Mouse (Mus musculus): Measurements from ENCODE around the gene Cnn3. TPM values are rescaled to one million over a fixed set of nuclear protein-coding genes. Genes with fewer than 3 reads are reported as not detected.

Gene Cnn3
- total and polyA plus RNA-seq, 3 experiments, result 37.8 to 45.4 (median 40.2) TPM

GRCm38 (mm10) chr3:121437996-121438395, 11.7 kb downstream of the Cnn3 start:
- no peak overlapping the region for H3K4me3 ChIP-seq
- DNase-seq, result no peak
- 32% methylated on average over 7 of the region's 7 CpGs for WGBS
- no peaks in the 10 kb centered on the region for H3K27me3 ChIP-seq (ENCODE audit: control insufficient read depth, insufficient read depth, low read length)
- H3K36me3 ChIP-seq (ENCODE audit: control insufficient read depth, insufficient read depth, low read length), result peaks cover 11% of the 10 kb centered on the region; the same call in 1 of the 2 replicates
- no peaks in the 10 kb centered on the region; the same call in none of the 2 replicates for H3K79me2 ChIP-seq (replicated peaks; ENCODE audit: control insufficient read depth, insufficient read depth, low read length)
- H3K9ac ChIP-seq (ENCODE audit: low read depth, low read length), result peak overlapping the region; percentile 8; the same call in 1 of the 2 replicates
- H3K27ac ChIP-seq, result peak overlapping the region; percentile 47
- no peak for TF ChIP-seq CTCF (IDR thresholded peaks at IDR 0.05)
- 0 out of 2 replicates have a peak, but pooled peaks have one; percentile 25 for TF ChIP-seq EP300 (IDR thresholded peaks at IDR 0.05; ENCODE audit: insufficient read depth, low read depth, low read length)
- intact Hi-C loops (cut with DNase I), result loop anchor here (10.0 kb wide), 1 partner anchor 1187 kb away; no protein-coding TSS in a partner anchor
- H3K4me1 ChIP-seq (ENCODE audit: control insufficient read depth, insufficient read depth, low read length), result peaks cover 43% of the 10 kb centered on the region

DNA sequence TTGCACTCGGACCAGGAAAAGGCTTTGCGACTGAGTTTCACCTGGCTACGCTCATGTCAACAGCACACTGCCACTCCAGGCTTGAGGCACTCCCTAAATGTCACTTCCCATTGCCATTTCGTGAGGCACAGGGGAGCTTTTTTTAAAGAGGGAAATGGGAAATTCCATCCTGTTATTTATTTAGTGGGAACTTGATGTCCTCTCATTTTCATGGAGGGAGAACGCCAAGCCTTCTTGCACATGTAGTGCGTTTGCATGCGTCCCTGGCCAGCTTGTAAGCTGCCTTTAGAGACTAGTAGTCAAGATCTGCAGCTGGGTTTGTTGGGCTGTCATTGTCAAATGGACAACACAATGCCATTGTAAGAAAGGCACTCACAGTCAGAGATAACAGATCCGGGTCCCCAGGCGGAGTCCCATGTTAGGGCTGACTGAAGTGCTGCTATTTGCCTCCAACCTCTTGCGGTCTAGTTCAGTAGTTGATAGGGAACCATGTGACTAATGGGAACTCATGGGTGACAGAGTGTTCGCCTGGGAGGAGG, 13.4 kb downstream of the Cnn3 start:
- H3K4me3 ChIP-seq, result no peak overlapping the region
- DNase-seq, result no peak
- WGBS, result 16% methylated on average over 11 of the region's 11 CpGs
- peak overlapping the region; percentile 72 for H3K27ac ChIP-seq
- TF ChIP-seq EP300 (IDR thresholded peaks at IDR 0.05; ENCODE audit: insufficient read depth, low read depth, low read length) (no peak), POLR2A (IDR thresholded peaks at IDR 0.05; ENCODE audit: insufficient read depth, low read depth, low read length) (peak; percentile 36; the same call in 1 of the 2 replicates)
- no peaks in the 10 kb centered on the region for H3K27me3 ChIP-seq (ENCODE audit: control insufficient read depth, insufficient read depth, low read length)
- intact Hi-C loops (cut with DNase I), result loop anchor here (1.0 to 10.0 kb wide), 3 partner anchors 9 to 1185 kb away; partner anchors contain the start of gene Cnn3
- no peaks in the 10 kb centered on the region; the same call in none of the 2 replicates for H3K79me2 ChIP-seq (replicated peaks; ENCODE audit: control insufficient read depth, insufficient read depth, low read length)
- H3K9ac ChIP-seq (ENCODE audit: low read depth, low read length), result no peak overlapping the region
- peaks cover 12% of the 10 kb centered on the region; the same call in 1 of the 2 replicates for H3K36me3 ChIP-seq (ENCODE audit: control insufficient read depth, insufficient read depth, low read length)
- H3K4me1 ChIP-seq (ENCODE audit: control insufficient read depth, insufficient read depth, low read length), result peaks cover 36% of the 10 kb centered on the region

DNA sequence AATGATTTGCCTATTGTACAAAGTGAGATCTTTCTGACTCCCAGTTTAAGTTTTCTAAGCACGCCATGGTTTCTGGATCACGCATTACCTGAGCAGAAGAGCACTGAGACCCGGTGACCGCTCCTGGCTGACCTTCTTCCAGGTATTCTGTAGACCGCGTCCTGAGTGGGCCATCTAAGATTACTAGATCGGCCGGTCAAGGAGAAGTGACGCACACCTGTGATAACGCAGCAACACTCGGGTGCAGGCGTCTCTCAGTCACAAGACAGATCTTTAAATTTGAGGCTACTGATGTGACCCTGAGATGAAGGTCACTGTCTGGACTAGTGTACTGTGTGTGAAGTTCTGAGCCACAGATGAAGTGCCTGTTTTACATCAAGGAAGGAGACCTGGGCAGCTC, 15.2 kb downstream of the Cnn3 start:
- intact Hi-C loops (cut with DNase I), result loop anchor here (2.0 kb wide), 1 partner anchor 15 kb away; the partner anchor contains the start of gene Cnn3
- no peak for DNase-seq
- Histone ChIP-seq H3K27me3 (ENCODE audit: control insufficient read depth, insufficient read depth, low read length) (no peaks in the 10 kb centered on the region), H3K4me1 (ENCODE audit: control insufficient read depth, insufficient read depth, low read length) (peaks cover 32% of the 10 kb centered on the region), H3K4me3 (no peak overlapping the region), H3K9ac (ENCODE audit: low read depth, low read length) (no peak overlapping the region), H3K27ac (no peak overlapping the region), H3K79me2 (replicated peaks; ENCODE audit: control insufficient read depth, insufficient read depth, low read length) (no peaks in the 10 kb centered on the region; the same call in 1 of the 2 replicates), H3K36me3 (ENCODE audit: control insufficient read depth, insufficient read depth, low read length) (peaks cover 11% of the 10 kb centered on the region; the same call in 1 of the 2 replicates)
- WGBS, result 90% methylated on average over 12 of the region's 12 CpGs
- TF ChIP-seq EP300 (IDR thresholded peaks at IDR 0.05; ENCODE audit: insufficient read depth, low read depth, low read length) (no peak), POLR2A (IDR thresholded peaks at IDR 0.05; ENCODE audit: insufficient read depth, low read depth, low read length) (no peak), CTCF (IDR thresholded peaks at IDR 0.05) (no peak)

GRCm38 (mm10) chr3:121442288-121442687, 16.0 kb downstream of the Cnn3 start:
- H3K79me2 ChIP-seq (replicated peaks; ENCODE audit: control insufficient read depth, insufficient read depth, low read length), result no peaks in the 10 kb centered on the region; the same call in 1 of the 2 replicates
- no peaks in the 10 kb centered on the region for H3K27me3 ChIP-seq (ENCODE audit: control insufficient read depth, insufficient read depth, low read length)
- WGBS, result 41% methylated on average over 5 of the region's 5 CpGs
- no peak overlapping the region for H3K9ac ChIP-seq (ENCODE audit: low read depth, low read length)
- TF ChIP-seq CTCF (IDR thresholded peaks at IDR 0.05) (no peak), POLR2A (IDR thresholded peaks at IDR 0.05; ENCODE audit: insufficient read depth, low read depth, low read length) (no peak), EP300 (IDR thresholded peaks at IDR 0.05; ENCODE audit: insufficient read depth, low read depth, low read length) (no peak)
- intact Hi-C loops (cut with DNase I), result no loop called here
- peaks cover 9% of the 10 kb centered on the region; the same call in 1 of the 2 replicates for H3K36me3 ChIP-seq (ENCODE audit: control insufficient read depth, insufficient read depth, low read length)
- no peak overlapping the region for H3K4me3 ChIP-seq
- H3K4me1 ChIP-seq (ENCODE audit: control insufficient read depth, insufficient read depth, low read length), result peaks cover 30% of the 10 kb centered on the region
- DNase-seq, result no peak
- H3K27ac ChIP-seq, result peak overlapping the region; percentile 46

DNA sequence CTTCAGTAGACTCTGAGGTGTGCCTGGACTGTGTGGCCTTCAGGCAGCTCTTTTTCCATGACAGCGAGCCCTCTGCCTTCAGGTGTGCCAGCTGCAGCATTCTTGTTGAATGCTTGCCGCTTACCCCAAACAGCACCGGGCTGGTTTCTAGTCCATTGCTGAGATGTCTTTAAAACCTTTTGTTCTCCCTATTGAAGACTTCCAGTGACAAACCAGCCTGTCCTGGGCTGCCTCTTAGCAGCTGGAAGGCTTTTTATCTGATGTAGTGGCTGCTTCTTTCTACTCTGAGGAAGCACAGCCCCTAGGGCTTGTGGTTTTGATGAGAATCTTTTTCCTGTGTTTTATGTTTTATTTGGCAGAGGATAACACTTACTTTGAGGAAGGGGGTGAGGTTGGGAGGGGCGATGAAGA, 17.6 kb downstream of the Cnn3 start:
- Histone ChIP-seq H3K4me3 (no peak overlapping the region), H3K27me3 (ENCODE audit: control insufficient read depth, insufficient read depth, low read length) (no peaks in the 10 kb centered on the region), H3K79me2 (replicated peaks; ENCODE audit: control insufficient read depth, insufficient read depth, low read length) (peaks cover 4% of the 10 kb centered on the region), H3K36me3 (ENCODE audit: control insufficient read depth, insufficient read depth, low read length) (peaks cover 7% of the 10 kb centered on the region; the same call in 1 of the 2 replicates), H3K4me1 (ENCODE audit: control insufficient read depth, insufficient read depth, low read length) (peaks cover 27% of the 10 kb centered on the region), H3K27ac (peak overlapping the region; percentile 34; the same call in 1 of the 2 replicates), H3K9ac (ENCODE audit: low read depth, low read length) (no peak overlapping the region)
- TF ChIP-seq EP300 (IDR thresholded peaks at IDR 0.05; ENCODE audit: insufficient read depth, low read depth, low read length), result no peak
- TF ChIP-seq POLR2A (IDR thresholded peaks at IDR 0.05; ENCODE audit: insufficient read depth, low read depth, low read length), result no peak
- no peak for TF ChIP-seq CTCF (IDR thresholded peaks at IDR 0.05)
- intact Hi-C loops (cut with DNase I), result no loop called here
- 48% methylated on average over 4 of the region's 4 CpGs for WGBS
- no peak for DNase-seq

DNA sequence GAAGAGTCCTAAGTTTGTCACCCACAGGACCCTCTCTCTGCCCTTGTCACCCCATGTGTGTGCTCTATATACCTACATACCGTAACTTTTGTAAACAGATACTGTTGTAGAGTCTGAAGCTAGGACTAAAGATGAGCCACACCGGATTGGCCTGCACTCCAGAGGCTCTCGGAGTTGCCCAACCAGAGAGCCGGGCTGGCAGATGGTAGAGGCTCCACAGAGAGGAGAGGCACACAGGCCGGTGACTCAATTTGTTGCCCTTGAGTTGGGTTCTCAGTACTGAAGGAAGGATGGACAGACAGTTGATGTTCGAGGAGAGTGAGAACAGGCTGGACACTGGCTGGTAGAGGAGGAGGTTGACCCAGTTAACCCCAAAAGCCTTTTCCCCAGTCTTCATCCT, 18.1 kb downstream of the Cnn3 start:
- Histone ChIP-seq H3K9ac (ENCODE audit: low read depth, low read length) (no peak overlapping the region), H3K79me2 (replicated peaks; ENCODE audit: control insufficient read depth, insufficient read depth, low read length) (peaks cover 4% of the 10 kb centered on the region), H3K36me3 (ENCODE audit: control insufficient read depth, insufficient read depth, low read length) (peaks cover 7% of the 10 kb centered on the region; the same call in 1 of the 2 replicates), H3K27ac (no peak overlapping the region; the same call in 1 of the 2 replicates), H3K4me1 (ENCODE audit: control insufficient read depth, insufficient read depth, low read length) (peaks cover 24% of the 10 kb centered on the region), H3K27me3 (ENCODE audit: control insufficient read depth, insufficient read depth, low read length) (no peaks in the 10 kb centered on the region), H3K4me3 (no peak overlapping the region)
- WGBS, result 91% methylated on average over 6 of the region's 6 CpGs
- intact Hi-C loops (cut with DNase I), result no loop called here
- DNase-seq, result no peak
- TF ChIP-seq CTCF (IDR thresholded peaks at IDR 0.05) (no peak), EP300 (IDR thresholded peaks at IDR 0.05; ENCODE audit: insufficient read depth, low read depth, low read length) (no peak), POLR2A (IDR thresholded peaks at IDR 0.05; ENCODE audit: insufficient read depth, low read depth, low read length) (no peak)
